Mouse (Mus musculus) erythroblast, embryonic 14.5 days (primary cell): ENCODE data around the gene Chd2.

Source experiments
- GATA1 ChIP-seq: IDR thresholded peaks from 2 replicates; pipeline ENCODE4 v1.6.1; 2012; ENCODE audit warnings: low read length, inconsistent platforms, mixed read lengths
- TAL1 ChIP-seq: IDR thresholded peaks from 3 replicates; pipeline ENCODE4 v1.6.1; 2012; ENCODE audit warnings: low read length, inconsistent platforms, mixed read lengths

- TF ChIP-seq GATA1 (no peak), TAL1 (no peak)
Observed at GRCm38 (mm10) chr7:73538424-73539079, 3.1 kb downstream of the Chd2 start.
